Mouse (Mus musculus) neural tube, embryonic 13.5 days (tissue): ENCODE results near the gene Ralgps1. TPM values are rescaled to one million over a fixed set of nuclear protein-coding genes. Genes with fewer than 3 reads are reported as not detected.

Experiments used
- ATAC-seq: fragments of 200-750 bp; cut with Nextera tagmentation; 2 replicates; pipeline ENCODE4 v1.8.0; 2017; ENCODE audit warnings: low read depth, mild to moderate bottlenecking, moderate TSS enrichment, moderate library complexity
- H3K27ac ChIP-seq: fragments of 300-500 bp; sonication (generic); replicated peaks from 2 replicates; pipeline ENCODE4 v1.5.1; 2015; ENCODE audit warnings: moderate library complexity, mild to moderate bottlenecking, inconsistent platforms
- H3K27me3 ChIP-seq: fragments of 300-500 bp; sonication (generic); 2 replicates; pipeline ENCODE4 v1.6.1; 2015; ENCODE audit warnings: mild to moderate bottlenecking, inconsistent platforms
- H3K36me3 ChIP-seq: fragments of 300-500 bp; sonication (generic); 2 replicates; pipeline ENCODE4 v1.6.1; 2015; ENCODE audit warnings: mild to moderate bottlenecking, inconsistent platforms
- H3K4me1 ChIP-seq: fragments of 300-500 bp; sonication (generic); replicated peaks from 2 replicates; pipeline ENCODE4 v1.6.1; 2015; ENCODE audit warnings: inconsistent platforms
- H3K4me2 ChIP-seq: fragments of 300-500 bp; sonication (generic); 2 replicates; pipeline ENCODE4 v1.6.1; 2015; ENCODE audit warnings: inconsistent platforms, mild to moderate bottlenecking, moderate library complexity
- H3K4me3 ChIP-seq: fragments of 300-500 bp; sonication (generic); 2 replicates; pipeline ENCODE4 v1.5.1; 2015; ENCODE audit warnings: mild to moderate bottlenecking, inconsistent platforms
- H3K9ac ChIP-seq: fragments of 300-500 bp; sonication (generic); 2 replicates; pipeline ENCODE4 v1.6.1; 2015; ENCODE audit warnings: moderate library complexity, mild to moderate bottlenecking, inconsistent platforms
- H3K9me3 ChIP-seq: fragments of 300-500 bp; sonication (generic); 2 replicates; pipeline ENCODE4 v1.6.1; 2016; ENCODE audit warnings: inconsistent platforms
- WGBS: fragments of 180-500 bp; shearing (Covaris S2); methylation state at CpG from one replicate; pipeline ENCODE4 v1.1.7; 2015; 5-methylcytosine and 5-hydroxymethylcytosine counted together
- polyA plus RNA-seq: library from polyadenylated mRNA; unstranded; fragments of >200 nt; fragmentation: Nextera tagmentation; extraction: Ambion mirVana; gene quantifications from 2 replicates; pipeline ENCODE4 v1.2.1, GENCODE M21; 2015

Ralgps1 gene
- polyA plus RNA-seq, 1 experiment from 2014 or later = 33.2 TPM

GRCm38 (mm10) chr2:33319455-33319854, 51.8 kb downstream of the Ralgps1 start:
- WGBS = 86% methylated on average over 5 of the region's 5 CpGs
- no peaks in the 10 kb centered on the region for H3K27me3 ChIP-seq
- H3K9me3 ChIP-seq = no peaks in the 10 kb centered on the region
- no peak overlapping the region for H3K4me3 ChIP-seq
- no peak overlapping the region for H3K27ac ChIP-seq
- H3K4me2 ChIP-seq = no peak overlapping the region
- H3K9ac ChIP-seq = no peak overlapping the region
- peaks cover 33% of the 10 kb centered on the region for H3K4me1 ChIP-seq
- peaks cover 33% of the 10 kb centered on the region for H3K36me3 ChIP-seq
- no peak for ATAC-seq

GRCm38 (mm10) chr2:33318491-33318964, 52.8 kb downstream of the Ralgps1 start:
- ATAC-seq = no peak
- H3K4me2 ChIP-seq = no peak overlapping the region
- WGBS = 70% methylated on average over 8 of the region's 8 CpGs
- no peak overlapping the region for H3K4me3 ChIP-seq
- H3K27ac ChIP-seq = no peak overlapping the region
- H3K9ac ChIP-seq = no peak overlapping the region
- no peaks in the 10 kb centered on the region for H3K9me3 ChIP-seq
- no peaks in the 10 kb centered on the region for H3K27me3 ChIP-seq
- H3K4me1 ChIP-seq = peaks cover 29% of the 10 kb centered on the region
- peaks cover 27% of the 10 kb centered on the region for H3K36me3 ChIP-seq

- Histone ChIP-seq H3K4me3 (no peak overlapping the region), H3K27me3 (no peaks in the 10 kb centered on the region), H3K9ac (peak overlapping the region; percentile 5; the same call in 1 of the 2 replicates), H3K27ac (peak overlapping the region; percentile 49), H3K4me1 (peaks cover 29% of the 10 kb centered on the region), H3K36me3 (peaks cover 12% of the 10 kb centered on the region), H3K4me2 (no peak overlapping the region), H3K9me3 (no peaks in the 10 kb centered on the region)
- WGBS = 15% methylated on average over 7 of the region's 7 CpGs
- peak; percentile 75; the same call in 1 of the 2 replicates for ATAC-seq
These were observed 54.8 kb downstream of the Ralgps1 start for GRCm38 (mm10) chr2:33316516-33316915.

GRCm38 (mm10) chr2:33316063-33316405, 55.3 kb downstream of the Ralgps1 start:
- H3K4me2 ChIP-seq = no peak overlapping the region
- H3K4me1 ChIP-seq = peaks cover 29% of the 10 kb centered on the region
- H3K36me3 ChIP-seq = peaks cover 11% of the 10 kb centered on the region; the same call in 1 of the 2 replicates
- WGBS = 84% methylated on average over 1 of the region's 1 CpGs
- no peaks in the 10 kb centered on the region for H3K9me3 ChIP-seq
- no peaks in the 10 kb centered on the region for H3K27me3 ChIP-seq
- H3K27ac ChIP-seq = peak overlapping the region; percentile 49
- H3K9ac ChIP-seq = no peak overlapping the region
- no peak overlapping the region for H3K4me3 ChIP-seq
- ATAC-seq = no peak

GRCm38 (mm10) chr2:33315233-33316062, 55.8 kb downstream of the Ralgps1 start:
- Histone ChIP-seq H3K4me1 (peaks cover 29% of the 10 kb centered on the region), H3K27ac (peak overlapping the region; percentile 18; the same call in 1 of the 2 replicates), H3K9ac (no peak overlapping the region), H3K27me3 (no peaks in the 10 kb centered on the region), H3K36me3 (peaks cover 11% of the 10 kb centered on the region; the same call in 1 of the 2 replicates), H3K4me3 (no peak overlapping the region), H3K9me3 (no peaks in the 10 kb centered on the region), H3K4me2 (no peak overlapping the region)
- 81% methylated on average over 4 of the region's 4 CpGs for whole genome bisulfite sequencing
- no peak for ATAC-seq

GRCm38 (mm10) chr2:33309426-33309825, 61.9 kb downstream of the Ralgps1 start:
- peak; percentile 72; the same call in 1 of the 2 replicates for ATAC-seq
- H3K4me3 ChIP-seq = no peak overlapping the region
- H3K36me3 ChIP-seq = peaks cover 16% of the 10 kb centered on the region; the same call in 1 of the 2 replicates
- H3K27ac ChIP-seq = peak overlapping the region; percentile 62
- 77% methylated on average over 9 of the region's 9 CpGs for WGBS
- no peak overlapping the region for H3K9ac ChIP-seq
- H3K4me1 ChIP-seq = peaks cover 14% of the 10 kb centered on the region
- H3K4me2 ChIP-seq = no peak overlapping the region
- no peaks in the 10 kb centered on the region for H3K9me3 ChIP-seq
- no peaks in the 10 kb centered on the region for H3K27me3 ChIP-seq

GRCm38 (mm10) chr2:33306565-33306964, 64.7 kb downstream of the Ralgps1 start:
- ATAC-seq = no peak
- Histone ChIP-seq H3K4me3 (no peak overlapping the region), H3K4me1 (peaks cover 24% of the 10 kb centered on the region), H3K9me3 (no peaks in the 10 kb centered on the region), H3K27me3 (no peaks in the 10 kb centered on the region), H3K9ac (no peak overlapping the region), H3K36me3 (peaks cover 12% of the 10 kb centered on the region; the same call in 1 of the 2 replicates), H3K27ac (no peak overlapping the region), H3K4me2 (no peak overlapping the region)
- 87% methylated on average over 3 of the region's 3 CpGs for WGBS

GRCm38 (mm10) chr2:33303416-33303947, 67.8 kb downstream of the Ralgps1 start:
- Histone ChIP-seq H3K9ac (no peak overlapping the region), H3K27me3 (no peaks in the 10 kb centered on the region), H3K36me3 (peaks cover 12% of the 10 kb centered on the region; the same call in 1 of the 2 replicates), H3K4me1 (peaks cover 18% of the 10 kb centered on the region; the same call in 1 of the 2 replicates), H3K4me2 (no peak overlapping the region), H3K9me3 (no peaks in the 10 kb centered on the region), H3K27ac (peak overlapping the region; percentile 19; the same call in 1 of the 2 replicates), H3K4me3 (no peak overlapping the region)
- ATAC-seq = no peak
- 76% methylated on average over 11 of the region's 11 CpGs for WGBS

GRCm38 (mm10) chr2:33302828-33303227, 68.5 kb downstream of the Ralgps1 start:
- 75% methylated on average over 4 of the region's 4 CpGs for WGBS
- ATAC-seq = no peak
- no peaks in the 10 kb centered on the region for H3K9me3 ChIP-seq
- H3K4me1 ChIP-seq = peaks cover 18% of the 10 kb centered on the region; the same call in 1 of the 2 replicates
- peak overlapping the region; percentile 50; the same call in 1 of the 2 replicates for H3K27ac ChIP-seq
- no peak overlapping the region for H3K4me3 ChIP-seq
- peaks cover 12% of the 10 kb centered on the region; the same call in 1 of the 2 replicates for H3K36me3 ChIP-seq
- no peaks in the 10 kb centered on the region for H3K27me3 ChIP-seq
- H3K4me2 ChIP-seq = no peak overlapping the region
- H3K9ac ChIP-seq = no peak overlapping the region

- Histone ChIP-seq H3K4me1 (peaks cover 18% of the 10 kb centered on the region; the same call in 1 of the 2 replicates), H3K4me3 (no peak overlapping the region), H3K9me3 (no peaks in the 10 kb centered on the region), H3K27ac (peak overlapping the region; percentile 50; the same call in 1 of the 2 replicates), H3K4me2 (no peak overlapping the region), H3K27me3 (no peaks in the 10 kb centered on the region), H3K36me3 (peaks cover 17% of the 10 kb centered on the region), H3K9ac (no peak overlapping the region)
- no peak for ATAC-seq
- WGBS = 84% methylated on average over 3 of the region's 3 CpGs
These were observed 68.9 kb downstream of the Ralgps1 start for GRCm38 (mm10) chr2:33302405-33302804.

GRCm38 (mm10) chr2:33300371-33301046, 70.8 kb downstream of the Ralgps1 start:
- WGBS = 59% methylated on average over 3 of the region's 3 CpGs
- no peak overlapping the region for H3K4me3 ChIP-seq
- ATAC-seq = no peak
- H3K4me2 ChIP-seq = no peak overlapping the region
- H3K4me1 ChIP-seq = peaks cover 14% of the 10 kb centered on the region; the same call in 1 of the 2 replicates
- H3K9ac ChIP-seq = no peak overlapping the region
- H3K36me3 ChIP-seq = peaks cover 20% of the 10 kb centered on the region
- H3K9me3 ChIP-seq = no peaks in the 10 kb centered on the region
- no peaks in the 10 kb centered on the region for H3K27me3 ChIP-seq
- no peak overlapping the region for H3K27ac ChIP-seq

- H3K4me3 ChIP-seq = no peak overlapping the region
- H3K9me3 ChIP-seq = no peaks in the 10 kb centered on the region
- 88% methylated on average over 4 of the region's 4 CpGs for WGBS
- no peak for ATAC-seq
- no peak overlapping the region for H3K9ac ChIP-seq
- H3K27ac ChIP-seq = no peak overlapping the region
- no peak overlapping the region for H3K4me2 ChIP-seq
- peaks cover 14% of the 10 kb centered on the region; the same call in 1 of the 2 replicates for H3K4me1 ChIP-seq
- no peaks in the 10 kb centered on the region for H3K27me3 ChIP-seq
- peaks cover 23% of the 10 kb centered on the region; the same call in 1 of the 2 replicates for H3K36me3 ChIP-seq
These were observed 72.4 kb downstream of the Ralgps1 start for GRCm38 (mm10) chr2:33298928-33299327.
